Mouse (Mus musculus) liver, adult 2 months (tissue): ENCODE data around the gene Abhd10.

Source experiments
- CTCF ChIP-seq: fragments of 200-500 bp; IDR thresholded peaks from 2 replicates; pipeline ENCODE4 v1.5.1; 2011; ENCODE audit warnings: low read depth, low read length, control low read depth
- POLR2A ChIP-seq: fragments of 200-500 bp; IDR thresholded peaks from 2 replicates; pipeline ENCODE4 v1.6.1; 2011; ENCODE audit warnings: low read length, control low read depth; ENCODE audit not compliant: insufficient read depth; ENCODE audit errors: extremely low read depth

DNA sequence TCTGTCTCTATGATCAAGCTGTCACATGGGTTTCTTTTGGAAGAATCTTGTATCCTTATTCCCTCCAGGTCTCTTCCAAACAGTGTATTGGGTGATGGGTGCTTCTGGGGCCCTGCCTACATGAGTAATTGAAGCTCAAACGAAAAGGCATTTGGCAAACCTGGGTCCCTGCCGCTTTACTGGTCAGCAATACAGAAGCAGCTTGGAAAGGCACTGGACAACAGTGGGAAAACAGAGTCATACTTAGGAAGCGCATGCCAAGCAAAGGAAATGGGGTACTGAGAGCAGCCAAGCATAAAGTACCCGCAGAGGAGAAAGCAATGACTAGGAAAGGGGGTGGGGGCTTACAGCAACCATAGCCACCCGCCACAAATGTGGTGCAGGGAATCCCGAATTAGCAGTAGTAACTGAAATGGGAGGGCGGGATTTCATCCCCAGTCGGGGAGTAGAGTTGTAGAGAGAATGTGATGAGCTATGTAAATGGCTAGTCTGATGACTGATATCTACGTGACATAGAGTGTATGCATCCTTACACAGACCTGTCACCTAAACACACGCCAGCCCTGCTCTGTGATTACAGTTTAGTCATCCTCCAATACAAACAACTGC, 22.6 kb downstream of the Abhd10 start:
- no peak for TF ChIP-seq CTCF
- TF ChIP-seq POLR2A, result no peak
